Mouse (Mus musculus) adrenal gland, adult 8-10 months (tissue): Measurements from ENCODE around the gene Txn2. TPM values are rescaled to one million over a fixed set of nuclear protein-coding genes. Genes with fewer than 3 reads are reported as not detected.
A peak's percentile ranks its signal among the peaks of the same experiment; 100 is the strongest.
"Not testable (repeated sequence)": the region's sequence is repeated elsewhere in the genome, so short reads cannot be mapped to it uniquely, and the experiment has no call there.

Experiments used
- DNase-seq: peaks from one replicate; pipeline ENCODE4 v3.0.0; 2022
- total RNA-seq, 4 experiments: library from RNA; stranded (reverse); gene quantifications; 2 replicates each; pipeline ENCODE4 v1.2.4; 2022

Gene Txn2
- total RNA-seq, 4 experiments from 2014 or later, result 548 to 745 (median 627) TPM

- DNase-seq, result no peak
Measured at GRCm38 (mm10) chr15:77875953-77876352, 52.9 kb downstream of the Txn2 start.

- DNase-seq, result no peak
Measured at GRCm38 (mm10) chr15:77874807-77875206, 54.0 kb downstream of the Txn2 start.

GRCm38 (mm10) chr15:77874310-77874709, 54.5 kb downstream of the Txn2 start:
- DNase-seq, result no peak

GRCm38 (mm10) chr15:77873564-77873963, 55.2 kb downstream of the Txn2 start:
- DNase-seq, result no peak

- no peak for DNase-seq
Measured at GRCm38 (mm10) chr15:77872996-77873395, 55.8 kb downstream of the Txn2 start.

- peak; percentile 55 for DNase-seq
Measured at GRCm38 (mm10) chr15:77868340-77868739, 60.5 kb downstream of the Txn2 start.

- not testable (repeated sequence) for DNase-seq
Measured at GRCm38 (mm10) chr15:77867231-77867968, 61.4 kb downstream of the Txn2 start.

- DNase-seq, result no peak
Measured at GRCm38 (mm10) chr15:77866583-77867220, 62.1 kb downstream of the Txn2 start.

Other genes with a start within 250 kb of the Txn2 start
- gene Apol7e, start 230.1 kb downstream of the Txn2 start, total RNA-seq, result under 1 TPM in 2 of 4 experiments, not detected in 2; 0.16 to 0.22 TPM
- gene Apol9b, start 200.0 kb downstream of the Txn2 start, total RNA-seq, result 1 to 10 TPM in 2 of 4 experiments, under 1 TPM in 2; 0.35 to 1.7 (median 0.78) TPM
- gene Apol8, start 172.0 kb downstream of the Txn2 start, total RNA-seq, result under 1 TPM; 0.14 to 0.43 (median 0.15) TPM
- gene Myh9, start 86.8 kb downstream of the Txn2 start, total RNA-seq, result 100 to 1,000 TPM; 304 to 366 (median 340) TPM
- gene Foxred2, start 27.7 kb upstream of the Txn2 start, total RNA-seq, result 1 to 10 TPM; 4.2 to 9.3 (median 6.3) TPM
- gene Eif3d, start 41.8 kb upstream of the Txn2 start, total RNA-seq, result 100 to 1,000 TPM; 140 to 159 (median 147) TPM
- gene Cacng2, start 191.0 kb upstream of the Txn2 start, total RNA-seq, result 1 to 10 TPM in 1 of 4 experiments, under 1 TPM in 3; 0.56 to 1.0 (median 0.88) TPM
- gene Ift27, start 245.1 kb upstream of the Txn2 start, total RNA-seq, result 10 to 100 TPM; 14.3 to 31.1 (median 23.4) TPM